Mouse (Mus musculus) myocyte (in vitro differentiated cells): ENCODE results near the gene Acr. TPM values are rescaled to one million over a fixed set of nuclear protein-coding genes. Genes with fewer than 3 reads are reported as not detected.

ENCODE experiments used
- H3K27me3 ChIP-seq: one replicate; pipeline ENCODE4 v1.6.1; 2011; ENCODE audit not compliant: control insufficient read depth, insufficient read depth, insufficient read length
- H3K36me3 ChIP-seq: one replicate; pipeline ENCODE4 v1.6.1; 2011; ENCODE audit not compliant: control insufficient read depth, insufficient read depth
- H3K4me2 ChIP-seq: one replicate; pipeline ENCODE4 v1.6.1; 2011; ENCODE audit warnings: low read depth, control low read depth
- H3K4me3 ChIP-seq: one replicate; pipeline ENCODE4 v1.5.1; 2011; ENCODE audit warnings: mild to moderate bottlenecking, control low read depth, moderate library complexity
- H3K79me2 ChIP-seq: one replicate; pipeline ENCODE4 v1.6.1; 2011; ENCODE audit not compliant: control insufficient read depth, insufficient read depth
- H3ac ChIP-seq: one replicate; pipeline ENCODE4 v1.6.1; 2011; ENCODE audit not compliant: control insufficient read depth, insufficient read length
- CEBPB ChIP-seq: IDR thresholded peaks from 2 replicates; pipeline ENCODE4 v1.6.1; 2011; ENCODE audit warnings: mild to moderate bottlenecking, moderate library complexity; ENCODE audit not compliant: poor library complexity, insufficient read depth, severe bottlenecking
- E2F4 ChIP-seq: IDR thresholded peaks from one replicate; pipeline ENCODE4 v1.6.1; 2011; ENCODE audit warnings: mild to moderate bottlenecking, control low read depth, moderate library complexity; ENCODE audit not compliant: insufficient read depth
- MAX ChIP-seq: IDR thresholded peaks from one replicate; pipeline ENCODE4 v1.6.1; 2011; ENCODE audit warnings: low read depth, mild to moderate bottlenecking, control low read depth
- MYOD1 ChIP-seq, 3 experiments: IDR thresholded peaks; one replicate each; pipeline ENCODE4 v1.6.1; 2011; ENCODE audit warnings: control low read depth in 2 of 3, low read depth in 2 of 3, mild to moderate bottlenecking in 2 of 3, moderate library complexity in 1 of 3; ENCODE audit not compliant: insufficient read length in 2 of 3, control insufficient read depth in 1 of 3
- MYOG ChIP-seq, 3 experiments: IDR thresholded peaks; one replicate each; pipeline ENCODE4 v1.6.1; 2011; ENCODE audit warnings: control low read depth in 2 of 3, low read depth in 2 of 3, mild to moderate bottlenecking in 2 of 3; ENCODE audit not compliant: insufficient read length in 2 of 3, control insufficient read depth in 1 of 3, insufficient read depth in 1 of 3
- POLR2A ChIP-seq: IDR thresholded peaks from one replicate; pipeline ENCODE4 v1.6.1; 2011; ENCODE audit warnings: low read depth, mild to moderate bottlenecking, control low read depth, moderate library complexity; ENCODE audit not compliant: insufficient read length
- POLR2AphosphoS2 ChIP-seq: IDR thresholded peaks from one replicate; pipeline ENCODE4 v1.6.1; 2011; ENCODE audit warnings: low read depth, control low read depth; ENCODE audit not compliant: insufficient read length
- REST ChIP-seq: IDR thresholded peaks from one replicate; pipeline ENCODE4 v1.6.1; 2011; ENCODE audit warnings: mild to moderate bottlenecking, control low read depth, moderate library complexity; ENCODE audit not compliant: insufficient read depth, insufficient read length
- SRF ChIP-seq: IDR thresholded peaks from one replicate; pipeline ENCODE4 v1.6.1; 2011; ENCODE audit warnings: low read depth; ENCODE audit not compliant: control insufficient read depth, insufficient read length
- TCF12 ChIP-seq: IDR thresholded peaks from one replicate; pipeline ENCODE4 v1.6.1; 2011; ENCODE audit warnings: mild to moderate bottlenecking, control low read depth; ENCODE audit not compliant: poor library complexity, insufficient read depth, severe bottlenecking
- TCF3 ChIP-seq: IDR thresholded peaks from one replicate; pipeline ENCODE4 v1.6.1; 2011; ENCODE audit warnings: low read depth, control low read depth; ENCODE audit not compliant: insufficient read length
- USF1 ChIP-seq: IDR thresholded peaks from one replicate; pipeline ENCODE4 v1.6.1; 2011; ENCODE audit warnings: low read depth, mild to moderate bottlenecking, control low read depth, moderate library complexity
- polyA plus RNA-seq: library from polyadenylated mRNA; unstranded; fragments of >200 nt; fragmentation: generic; extraction: Trizol; gene quantifications from one replicate; pipeline ENCODE4 v1.2.1, GENCODE M21; 2012; ENCODE audit warnings: missing spikeins

Acr gene
- polyA plus RNA-seq, 1 experiment: not detected

GRCm38 (mm10) chr15:89591317-89591716, 23.2 kb downstream of the Acr start:
- Histone ChIP-seq H3K79me2 (no peaks in the 10 kb centered on the region), H3K4me3 (peak overlapping the region; percentile 51), H3K4me2 (peak overlapping the region; percentile 85), H3K27me3 (peaks cover 3% of the 10 kb centered on the region), H3K36me3 (peaks cover 6% of the 10 kb centered on the region), H3ac (peak overlapping the region; percentile 1)
- no peak for TF ChIP-seq USF1

DNA sequence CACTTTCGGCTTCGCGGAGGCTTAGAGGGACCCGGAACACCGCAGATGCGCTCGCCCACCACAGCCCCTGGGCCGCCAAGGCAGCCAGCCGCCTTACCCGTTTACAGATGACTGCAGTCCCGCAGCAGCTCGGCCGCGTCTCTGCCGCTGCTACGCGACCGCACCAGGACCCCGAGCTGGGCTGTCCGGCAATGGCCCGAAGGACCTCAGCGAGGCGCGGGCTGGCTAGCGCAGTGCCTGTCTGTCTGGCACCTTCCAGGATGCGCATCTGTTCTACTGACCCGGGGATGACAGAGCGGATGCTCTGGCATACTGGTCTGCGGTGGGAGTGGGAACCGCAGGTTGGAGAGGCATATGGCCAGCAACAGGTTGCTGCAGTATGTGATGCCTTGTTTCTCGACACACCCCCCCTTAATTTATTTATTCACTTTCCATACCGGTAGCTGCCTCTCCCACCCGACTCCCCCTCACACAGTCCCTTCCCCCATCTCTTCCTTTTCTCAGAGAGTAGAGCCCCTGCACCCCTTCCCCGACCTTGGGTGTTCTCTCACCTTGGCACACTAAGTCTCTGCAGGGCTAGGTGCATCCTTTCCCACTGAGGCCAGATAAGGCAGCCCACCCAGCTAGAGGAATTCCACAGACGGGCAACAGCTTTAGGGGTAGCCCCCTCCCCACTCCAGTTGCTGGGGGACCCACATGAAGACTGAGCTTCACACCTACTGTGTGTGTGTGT, 23.8 kb downstream of the Acr start, which contains the start of gene Rabl2:
Rabl2 (minus strand) TSS at position 201 of the 733 bp plus-strand sequence.
- H3K79me2 ChIP-seq: no peaks in the 10 kb centered on the region
- peak within 1 kb of the TSS; percentile 1 for H3ac ChIP-seq
- H3K4me3 ChIP-seq: peak within 1 kb of the TSS; percentile 51
- peak within 1 kb of the TSS; percentile 85 for H3K4me2 ChIP-seq
- peak; percentile 97 for TF ChIP-seq MAX
- TF ChIP-seq TCF12: no peak
- no peak for TF ChIP-seq USF1
- TF ChIP-seq TCF3: no peak
- TF ChIP-seq MYOD1 (IDR thresholded peaks at IDR 0.05; ENCODE audit: control insufficient read depth in 1 of 3, insufficient read length in 2 of 3, low read depth in 2 of 3): peak in 2 of 3 experiments; percentile 62 to 77
- peak in 2 of 3 experiments; percentile 46 to 84 for TF ChIP-seq MYOG (IDR thresholded peaks at IDR 0.05; ENCODE audit: control insufficient read depth in 1 of 3, insufficient read depth in 1 of 3, insufficient read length in 2 of 3, low read depth in 2 of 3)
- peak; percentile 82 for TF ChIP-seq POLR2A
- peak; percentile 81 for TF ChIP-seq POLR2AphosphoS2
- TF ChIP-seq SRF: no peak
- no peak for TF ChIP-seq REST
- H3K27me3 ChIP-seq: peaks cover 6% of the 10 kb centered on the region
- peaks cover 6% of the 10 kb centered on the region for H3K36me3 ChIP-seq

DNA sequence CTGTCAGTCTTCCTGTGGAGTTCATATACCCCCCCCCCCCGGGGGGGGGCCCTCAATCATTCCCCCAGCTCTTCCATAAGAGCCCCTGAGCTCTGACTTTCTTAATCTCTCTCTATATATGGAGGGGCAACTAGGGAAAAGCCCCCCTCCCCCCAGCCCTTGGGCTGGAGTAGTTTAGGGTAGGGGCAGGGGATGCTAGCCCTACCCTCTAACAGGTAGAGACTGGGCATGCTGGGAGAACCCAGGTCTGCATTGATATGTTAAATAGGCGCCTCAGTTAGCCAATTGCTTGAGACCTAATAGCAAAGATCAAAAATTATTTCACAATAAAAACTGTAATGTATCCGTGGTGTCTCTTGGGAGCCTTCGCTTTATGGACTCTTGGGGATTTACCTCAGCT, 24.4 kb downstream of the Acr start:
- H3K79me2 ChIP-seq: no peaks in the 10 kb centered on the region
- peak overlapping the region; percentile 51 for H3K4me3 ChIP-seq
- peaks cover 6% of the 10 kb centered on the region for H3K27me3 ChIP-seq
- peak overlapping the region; percentile 85 for H3K4me2 ChIP-seq
- H3K36me3 ChIP-seq: peaks cover 4% of the 10 kb centered on the region
- no peak overlapping the region for H3ac ChIP-seq
- TF ChIP-seq REST (no peak), USF1 (no peak), TCF3 (no peak), MYOD1 (IDR thresholded peaks at IDR 0.05; ENCODE audit: control insufficient read depth in 1 of 3, insufficient read length in 2 of 3, low read depth in 2 of 3) (no peak), MAX (no peak), POLR2AphosphoS2 (no peak), SRF (no peak), TCF12 (no peak), CEBPB (no peak), E2F4 (no peak), MYOG (IDR thresholded peaks at IDR 0.05; ENCODE audit: control insufficient read depth in 1 of 3, insufficient read depth in 1 of 3, insufficient read length in 2 of 3, low read depth in 2 of 3) (no peak), POLR2A (no peak)

DNA sequence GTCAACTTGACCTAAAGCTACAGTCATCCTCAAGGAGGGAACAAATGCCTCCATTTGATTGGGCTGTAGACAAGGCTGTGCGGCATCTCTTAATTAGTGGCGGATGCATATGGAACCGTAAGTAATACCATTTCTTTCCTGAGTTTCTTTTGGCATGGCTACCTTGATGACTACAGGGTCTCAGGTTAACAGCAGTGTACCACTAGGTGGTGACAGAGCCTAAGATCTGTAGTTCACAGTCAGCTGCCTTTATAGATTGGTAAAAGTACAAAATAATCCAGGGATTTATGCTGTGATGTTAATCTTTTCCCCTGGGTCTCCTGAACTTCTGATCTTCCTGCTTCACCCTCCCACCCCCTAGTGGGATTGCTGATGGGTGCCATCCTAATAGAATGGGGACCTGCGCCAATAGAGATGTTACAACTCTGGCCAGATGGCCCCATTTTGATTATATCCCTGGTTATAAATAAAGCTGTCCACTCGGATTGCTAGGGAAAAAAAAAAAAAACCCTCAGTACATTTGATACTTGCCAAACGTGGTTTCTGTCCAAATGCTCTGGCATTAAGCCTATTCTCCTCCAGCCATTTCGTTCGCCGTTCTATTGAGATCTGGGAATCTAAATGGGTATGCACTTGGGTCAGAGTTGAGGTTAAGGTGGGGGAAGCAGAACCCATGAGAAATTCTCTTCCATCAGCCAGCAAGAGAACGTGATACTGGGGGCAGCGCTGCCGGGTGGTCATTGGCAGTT, 37.9 kb downstream of the Acr start:
- no peaks in the 10 kb centered on the region for H3K79me2 ChIP-seq
- no peak overlapping the region for H3K4me2 ChIP-seq
- no peak for TF ChIP-seq USF1
- TF ChIP-seq MAX: no peak
- no peak for TF ChIP-seq SRF
- TF ChIP-seq MYOD1 (IDR thresholded peaks at IDR 0.05; ENCODE audit: control insufficient read depth in 1 of 3, insufficient read length in 2 of 3, low read depth in 2 of 3): no peak
- TF ChIP-seq TCF12: no peak
- no peak for TF ChIP-seq MYOG (IDR thresholded peaks at IDR 0.05; ENCODE audit: control insufficient read depth in 1 of 3, insufficient read depth in 1 of 3, insufficient read length in 2 of 3, low read depth in 2 of 3)
- TF ChIP-seq CEBPB: no peak
- no peak for TF ChIP-seq E2F4
- no peak for TF ChIP-seq POLR2AphosphoS2
- no peak for TF ChIP-seq TCF3
- TF ChIP-seq POLR2A: no peak
- TF ChIP-seq REST: no peak

More for the DNA sequence above, 37.9 kb downstream of the Acr start:
- Histone ChIP-seq H3K36me3 (no peaks in the 10 kb centered on the region), H3K4me3 (no peak overlapping the region), H3ac (no peak overlapping the region), H3K27me3 (peaks cover 26% of the 10 kb centered on the region)
